Mouse (Mus musculus) lung, embryonic 14.5 days (tissue): Measurements from ENCODE around the gene Vinac1. TPM values are rescaled to one million over a fixed set of nuclear protein-coding genes. Genes with fewer than 3 reads are reported as not detected.

ENCODE experiments used
- ATAC-seq: fragments of 200-750 bp; cut with Nextera tagmentation; 2 replicates; pipeline ENCODE4 v1.8.0; 2017; ENCODE audit warnings: mild to moderate bottlenecking, moderate TSS enrichment, moderate library complexity; ENCODE audit not compliant: insufficient read depth
- DNase-seq: peaks from one replicate; pipeline ENCODE4 v3.0.0-alpha.2; 2015
- H3K27ac ChIP-seq: fragments of 300-500 bp; sonication (generic); 2 replicates; pipeline ENCODE4 v1.5.1; 2014; ENCODE audit warnings: low read depth, mild to moderate bottlenecking, moderate library complexity
- H3K27me3 ChIP-seq: fragments of 300-500 bp; sonication (generic); 2 replicates; pipeline ENCODE4 v1.6.1; 2014; ENCODE audit warnings: low read length, control low read depth; ENCODE audit not compliant: insufficient read depth
- H3K36me3 ChIP-seq: fragments of 300-500 bp; sonication (generic); 2 replicates; pipeline ENCODE4 v1.6.1; 2014; ENCODE audit warnings: control low read depth; ENCODE audit not compliant: insufficient read depth
- H3K4me1 ChIP-seq: fragments of 300-500 bp; sonication (generic); 2 replicates; pipeline ENCODE4 v1.6.1; 2014; ENCODE audit warnings: antibody characterized with exemption, control low read depth; ENCODE audit not compliant: insufficient read depth
- H3K4me2 ChIP-seq: fragments of 300-500 bp; sonication (generic); 2 replicates; pipeline ENCODE4 v1.6.1; 2014; ENCODE audit warnings: mild to moderate bottlenecking
- H3K4me3 ChIP-seq: fragments of 300-500 bp; sonication (generic); 2 replicates; pipeline ENCODE4 v1.5.1; 2014; ENCODE audit warnings: low read depth, low read length
- H3K9ac ChIP-seq: fragments of 300-500 bp; sonication (generic); 2 replicates; pipeline ENCODE4 v1.6.1; 2014
- H3K9me3 ChIP-seq: fragments of 300-500 bp; sonication (generic); 2 replicates; pipeline ENCODE4 v1.6.1; 2016; ENCODE audit warnings: low read depth, low read length, control low read depth
- CTCF ChIP-seq: IDR thresholded peaks from 2 replicates; pipeline ENCODE4 v1.5.1; 2016; ENCODE audit warnings: antibody characterized with exemption, low read depth
- WGBS: fragments of 180-500 bp; shearing (Covaris S2); extraction: QIAGEN DNeasy Blood & Tissue Kit; methylation state at CpG from one replicate; pipeline ENCODE4 v1.1.7; 2014; 5-methylcytosine and 5-hydroxymethylcytosine counted together
- polyA plus RNA-seq: library from polyadenylated mRNA; unstranded; fragments of >200 nt; fragmentation: Nextera tagmentation; extraction: Ambion mirVana; gene quantifications from 2 replicates; pipeline ENCODE4 v1.2.1, GENCODE M21; 2014

The Vinac1 gene
- polyA plus RNA-seq, 1 experiment from 2014 or later, result 0.17 TPM

GRCm38 (mm10) chr2:129057920-129058361 lies 10.0 kb upstream of the Vinac1 start:
- ATAC-seq (no peak), DNase-seq (no peak)
- H3K4me3 ChIP-seq, result no peak overlapping the region
- no peak for TF ChIP-seq CTCF
- no peak overlapping the region for H3K9ac ChIP-seq
- H3K27ac ChIP-seq, result no peak overlapping the region
- H3K27me3 ChIP-seq, result no peaks in the 10 kb centered on the region
- 82% methylated on average over 6 of the region's 6 CpGs for WGBS
- H3K36me3 ChIP-seq, result no peaks in the 10 kb centered on the region
- no peaks in the 10 kb centered on the region for H3K4me1 ChIP-seq
- no peak overlapping the region for H3K4me2 ChIP-seq
- H3K9me3 ChIP-seq, result peaks cover 13% of the 10 kb centered on the region; the same call in 1 of the 2 replicates

GRCm38 (mm10) chr2:129057256-129057655 lies 9.3 kb upstream of the Vinac1 start:
- Histone ChIP-seq H3K4me2 (no peak overlapping the region), H3K9me3 (peaks cover 13% of the 10 kb centered on the region; the same call in 1 of the 2 replicates), H3K36me3 (no peaks in the 10 kb centered on the region), H3K4me3 (no peak overlapping the region), H3K27ac (no peak overlapping the region), H3K4me1 (no peaks in the 10 kb centered on the region), H3K9ac (no peak overlapping the region), H3K27me3 (no peaks in the 10 kb centered on the region)
- ATAC-seq, result no peak
- no peak for TF ChIP-seq CTCF
- DNase-seq, result no peak
- WGBS, result 89% methylated on average over 8 of the region's 8 CpGs

- Histone ChIP-seq H3K36me3 (no peaks in the 10 kb centered on the region), H3K4me3 (no peak overlapping the region), H3K4me2 (no peak overlapping the region), H3K27ac (no peak overlapping the region), H3K9me3 (peaks cover 13% of the 10 kb centered on the region; the same call in 1 of the 2 replicates), H3K27me3 (no peaks in the 10 kb centered on the region), H3K9ac (no peak overlapping the region), H3K4me1 (no peaks in the 10 kb centered on the region)
- ATAC-seq (no peak), DNase-seq (peak; percentile 48)
- WGBS, result 50% methylated on average over 9 of the region's 9 CpGs
- peak; percentile 61 for TF ChIP-seq CTCF
Observed at GRCm38 (mm10) chr2:129056597-129056996, 8.6 kb upstream of the Vinac1 start.

GRCm38 (mm10) chr2:129055741-129056140 lies 7.8 kb upstream of the Vinac1 start:
- 82% methylated on average over 6 of the region's 6 CpGs for WGBS
- Histone ChIP-seq H3K27me3 (no peaks in the 10 kb centered on the region), H3K4me1 (no peaks in the 10 kb centered on the region), H3K9me3 (peaks cover 13% of the 10 kb centered on the region; the same call in 1 of the 2 replicates), H3K27ac (no peak overlapping the region), H3K9ac (no peak overlapping the region), H3K36me3 (no peaks in the 10 kb centered on the region), H3K4me2 (no peak overlapping the region), H3K4me3 (no peak overlapping the region)
- DNase-seq, result no peak
- ATAC-seq, result no peak
- TF ChIP-seq CTCF, result no peak

GRCm38 (mm10) chr2:129052451-129052983 lies 4.5 kb upstream of the Vinac1 start:
- H3K4me2 ChIP-seq, result no peak overlapping the region
- DNase-seq (no peak), ATAC-seq (no peak)
- no peak for TF ChIP-seq CTCF
- no peaks in the 10 kb centered on the region for H3K27me3 ChIP-seq
- H3K36me3 ChIP-seq, result no peaks in the 10 kb centered on the region
- 47% methylated on average over 4 of the region's 4 CpGs for WGBS
- H3K9me3 ChIP-seq, result 0 out of 2 replicates have a peak, but pooled peaks cover 5% of the 10 kb centered on the region
- no peak overlapping the region for H3K4me3 ChIP-seq
- no peaks in the 10 kb centered on the region for H3K4me1 ChIP-seq
- H3K9ac ChIP-seq, result no peak overlapping the region
- no peak overlapping the region for H3K27ac ChIP-seq

GRCm38 (mm10) chr2:129046846-129047196 lies 1.2 kb downstream of the Vinac1 start:
- no peak for ATAC-seq
- 70% methylated on average over 4 of the region's 4 CpGs for WGBS
- no peak for DNase-seq
- Histone ChIP-seq H3K9me3 (no peaks in the 10 kb centered on the region), H3K4me3 (no peak overlapping the region), H3K4me2 (no peak overlapping the region), H3K27ac (no peak overlapping the region), H3K4me1 (no peaks in the 10 kb centered on the region), H3K9ac (no peak overlapping the region), H3K27me3 (no peaks in the 10 kb centered on the region), H3K36me3 (no peaks in the 10 kb centered on the region)
- TF ChIP-seq CTCF, result no peak

- Histone ChIP-seq H3K27me3 (no peaks in the 10 kb centered on the region), H3K36me3 (no peaks in the 10 kb centered on the region), H3K4me2 (no peak overlapping the region), H3K9ac (no peak overlapping the region), H3K27ac (no peak overlapping the region), H3K4me1 (no peaks in the 10 kb centered on the region), H3K9me3 (no peaks in the 10 kb centered on the region), H3K4me3 (no peak overlapping the region)
- TF ChIP-seq CTCF, result no peak
- peak; percentile 69 for ATAC-seq
- 46% methylated on average over 6 of the region's 6 CpGs for whole genome bisulfite sequencing
- peak; percentile 71 for DNase-seq
Observed at GRCm38 (mm10) chr2:129046172-129046845, 1.7 kb downstream of the Vinac1 start.
